Mouse (Mus musculus): ENCODE measurements around the gene Slc12a1. TPM values are rescaled to one million over a fixed set of nuclear protein-coding genes. Genes with fewer than 3 reads are reported as not detected.

The Slc12a1 gene
- polyA plus RNA-seq, 1 experiment from 2014 or later = not detected

DNA sequence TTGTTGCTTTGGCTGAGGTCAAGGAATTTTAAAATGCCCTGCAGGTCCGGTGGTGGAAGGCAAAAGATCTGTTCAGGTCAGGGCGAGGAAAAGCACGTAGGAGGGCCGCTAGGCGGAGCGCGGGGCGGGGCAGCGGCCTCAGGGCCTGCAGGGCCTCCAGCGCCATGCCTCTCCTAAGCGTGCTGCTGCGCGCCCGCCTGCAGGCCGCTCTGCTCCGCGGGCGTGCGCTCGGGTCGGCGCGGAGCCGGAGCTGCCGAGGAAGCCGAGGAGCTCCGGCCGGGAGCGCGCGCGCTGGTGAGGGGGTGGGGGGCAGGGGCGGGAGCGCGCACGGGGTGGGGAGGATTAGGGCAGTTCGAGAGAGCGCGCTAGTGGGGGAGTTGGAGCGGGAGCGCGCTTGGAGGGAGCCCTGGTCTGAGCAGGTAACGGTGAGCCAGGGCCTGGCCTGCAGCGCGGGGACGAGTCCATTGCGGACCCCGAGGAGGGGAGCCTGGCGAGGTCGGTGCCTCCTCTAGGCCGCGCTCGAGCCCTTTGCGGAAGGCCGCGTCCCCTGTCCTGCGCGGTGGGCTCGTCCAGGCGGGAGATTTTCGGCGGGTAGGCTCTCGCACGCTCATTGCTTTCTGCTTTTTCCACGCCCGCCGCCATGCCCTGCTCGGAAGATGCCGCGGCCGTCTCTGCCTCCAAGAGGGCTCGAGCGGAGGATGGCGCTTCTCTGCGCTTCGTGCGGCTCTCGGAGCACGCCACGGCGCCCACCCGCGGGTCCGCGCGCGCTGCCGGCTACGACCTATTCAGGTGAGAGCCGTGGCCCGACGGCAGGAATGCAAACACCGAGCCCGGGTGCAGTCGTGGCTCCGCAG is 95.0 kb downstream of the Slc12a1 start, which contains the start of gene Dut:
TSS of gene Dut (plus strand) at position 83 of the 854 bp plus-strand sequence.
- H3K36me3 ChIP-seq = peaks cover 6% of the 10 kb centered on the region; the same call in 1 of the 2 replicates
- WGBS = 1% methylated on average over 96 of the region's 96 CpGs
- ATAC-seq (ENCODE audit: insufficient read depth, low FRiP score, low read depth) = peak; percentile 100
- peaks cover 10% of the 10 kb centered on the region; the same call in 1 of the 2 replicates for H3K4me1 ChIP-seq
- peak within 1 kb of the TSS; percentile 76 for H3K4me3 ChIP-seq (replicated peaks)
- H3K9ac ChIP-seq = peak within 1 kb of the TSS; percentile 82
- H3K27me3 ChIP-seq (replicated peaks) = no peaks in the 10 kb centered on the region
- H3K9me3 ChIP-seq = no peaks in the 10 kb centered on the region
- peak within 1 kb of the TSS; percentile 71 for H3K4me2 ChIP-seq
- peak within 1 kb of the TSS; percentile 95 for H3K27ac ChIP-seq

DNA sequence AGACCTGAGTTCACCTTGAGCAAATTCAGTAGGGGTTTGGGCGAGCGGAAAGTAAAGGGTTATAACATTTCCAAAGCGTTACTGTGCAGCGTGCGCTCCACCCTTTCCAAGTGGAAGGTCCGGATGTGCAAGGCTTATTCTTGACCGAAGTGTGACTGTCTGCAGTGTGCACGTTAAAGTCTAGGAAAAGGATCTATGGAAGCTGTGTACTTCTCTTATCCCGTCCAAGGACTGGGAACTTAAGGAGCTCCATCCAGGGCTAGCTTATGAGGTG is 95.6 kb downstream of the Slc12a1 start:
- Histone ChIP-seq H3K27ac (peak overlapping the region; percentile 95), H3K9ac (peak overlapping the region; percentile 82), H3K27me3 (replicated peaks) (no peaks in the 10 kb centered on the region), H3K9me3 (no peaks in the 10 kb centered on the region), H3K4me1 (peaks cover 10% of the 10 kb centered on the region; the same call in 1 of the 2 replicates), H3K36me3 (peaks cover 6% of the 10 kb centered on the region; the same call in 1 of the 2 replicates), H3K4me3 (replicated peaks) (peak overlapping the region; percentile 76), H3K4me2 (peak overlapping the region; percentile 71)
- ATAC-seq (ENCODE audit: insufficient read depth, low FRiP score, low read depth) = peak; percentile 12
- under 1% methylated on average over 9 of the region's 9 CpGs for WGBS

DNA sequence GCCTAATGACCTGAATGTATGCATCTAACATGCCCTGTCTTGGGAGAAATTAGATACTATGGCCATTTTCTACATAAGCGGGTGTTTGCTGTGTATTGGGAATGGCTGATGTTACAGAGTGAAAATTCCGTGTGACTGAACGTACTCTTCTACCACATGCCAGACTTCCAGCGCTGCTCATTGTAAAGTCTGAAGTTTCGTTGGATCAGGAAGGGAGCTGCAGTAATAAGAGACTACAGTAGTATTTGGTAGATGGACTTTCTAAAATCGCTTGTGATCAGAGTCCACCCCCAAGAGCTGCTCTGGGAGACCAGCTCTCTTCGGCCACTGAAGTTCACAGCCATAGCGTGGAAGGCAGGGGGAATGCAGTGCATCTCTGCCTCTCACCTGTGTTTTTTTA is 96.0 kb downstream of the Slc12a1 start:
- peaks cover 10% of the 10 kb centered on the region; the same call in 1 of the 2 replicates for H3K4me1 ChIP-seq
- peak overlapping the region; percentile 95 for H3K27ac ChIP-seq
- H3K4me3 ChIP-seq (replicated peaks) = peak overlapping the region; percentile 76
- H3K9ac ChIP-seq = peak overlapping the region; percentile 82
- peak overlapping the region; percentile 71 for H3K4me2 ChIP-seq
- under 1% methylated on average over 8 of the region's 8 CpGs for WGBS
- H3K36me3 ChIP-seq = peaks cover 7% of the 10 kb centered on the region
- H3K9me3 ChIP-seq = no peaks in the 10 kb centered on the region
- no peak for ATAC-seq (ENCODE audit: insufficient read depth, low FRiP score, low read depth)
- H3K27me3 ChIP-seq (replicated peaks) = no peaks in the 10 kb centered on the region

DNA sequence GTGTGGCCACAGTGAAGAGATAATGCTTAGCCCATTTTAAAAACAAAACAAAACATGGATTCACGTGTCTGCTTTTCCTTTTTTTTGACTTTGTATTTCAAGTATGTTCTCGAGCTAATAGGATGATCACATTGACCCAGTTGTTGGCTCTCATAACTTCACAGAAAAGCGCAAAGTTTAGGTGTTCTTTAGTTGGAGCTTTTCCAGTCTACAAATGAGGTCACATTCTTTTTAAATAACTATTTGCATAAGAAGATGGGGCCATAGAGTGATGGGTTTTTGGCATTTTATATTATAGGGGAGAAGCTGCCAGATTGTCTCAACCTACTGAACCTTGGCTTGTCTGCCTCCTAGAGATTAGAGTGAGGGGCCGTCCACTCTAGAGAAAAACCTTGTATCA is 97.0 kb downstream of the Slc12a1 start:
- no peak overlapping the region for H3K27ac ChIP-seq
- ATAC-seq (ENCODE audit: insufficient read depth, low FRiP score, low read depth) = no peak
- no peaks in the 10 kb centered on the region for H3K9me3 ChIP-seq
- H3K27me3 ChIP-seq (replicated peaks) = no peaks in the 10 kb centered on the region
- H3K9ac ChIP-seq = no peak overlapping the region
- peaks cover 18% of the 10 kb centered on the region for H3K36me3 ChIP-seq
- WGBS = 60% methylated on average over 4 of the region's 4 CpGs
- peak overlapping the region; percentile 71 for H3K4me2 ChIP-seq
- H3K4me3 ChIP-seq (replicated peaks) = no peak overlapping the region
- H3K4me1 ChIP-seq = peaks cover 10% of the 10 kb centered on the region; the same call in 1 of the 2 replicates

DNA sequence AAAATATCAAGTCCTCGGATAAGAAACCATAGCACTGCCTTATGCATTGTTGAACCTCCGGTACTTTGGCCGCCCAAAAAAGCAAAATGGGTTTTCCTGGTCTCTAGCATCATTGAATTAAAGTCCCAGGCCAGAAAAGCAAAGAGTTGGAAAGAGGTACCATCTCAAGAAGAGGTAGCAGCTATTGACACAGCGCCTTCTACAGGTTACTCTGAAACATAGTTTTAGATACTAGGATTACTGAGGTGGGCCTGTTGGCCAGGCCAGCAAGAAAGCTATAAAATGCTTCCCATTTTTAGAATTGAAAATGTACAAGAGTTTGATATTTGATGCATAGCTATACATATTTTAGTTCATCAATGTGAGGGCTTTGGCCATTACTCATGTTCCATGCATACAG is 97.6 kb downstream of the Slc12a1 start:
- no peak overlapping the region for H3K27ac ChIP-seq
- ATAC-seq (ENCODE audit: insufficient read depth, low FRiP score, low read depth) = no peak
- H3K9ac ChIP-seq = no peak overlapping the region
- no peak overlapping the region for H3K4me3 ChIP-seq (replicated peaks)
- 91% methylated on average over 4 of the region's 4 CpGs for WGBS
- H3K27me3 ChIP-seq (replicated peaks) = no peaks in the 10 kb centered on the region
- no peak overlapping the region for H3K4me2 ChIP-seq
- H3K9me3 ChIP-seq = no peaks in the 10 kb centered on the region
- peaks cover 22% of the 10 kb centered on the region for H3K36me3 ChIP-seq
- H3K4me1 ChIP-seq = peaks cover 10% of the 10 kb centered on the region; the same call in 1 of the 2 replicates

DNA sequence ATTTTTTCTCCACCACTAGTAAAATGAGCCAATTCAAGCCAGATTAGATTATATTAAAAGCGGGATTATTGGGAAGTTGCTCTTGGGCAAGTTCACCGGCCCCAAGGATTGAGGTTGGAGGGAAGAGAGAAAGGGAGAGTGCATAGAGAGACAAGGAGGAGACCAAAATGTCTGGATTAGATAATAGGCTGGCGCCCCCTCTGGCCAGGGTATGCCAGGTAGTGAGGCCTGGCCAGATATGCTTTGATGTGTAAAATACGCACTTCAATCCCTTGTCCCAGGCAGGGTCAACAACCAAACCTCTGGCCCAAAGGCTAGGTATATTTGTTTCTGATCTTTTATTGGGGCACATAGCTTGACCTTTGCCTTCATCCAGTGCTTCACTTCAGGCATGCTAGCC is 99.5 kb downstream of the Slc12a1 start:
- Histone ChIP-seq H3K27me3 (replicated peaks) (no peaks in the 10 kb centered on the region), H3K27ac (no peak overlapping the region), H3K36me3 (peaks cover 30% of the 10 kb centered on the region), H3K4me2 (no peak overlapping the region), H3K9ac (no peak overlapping the region), H3K4me1 (peaks cover 4% of the 10 kb centered on the region; the same call in 1 of the 2 replicates), H3K4me3 (replicated peaks) (no peak overlapping the region), H3K9me3 (no peaks in the 10 kb centered on the region)
- ATAC-seq (ENCODE audit: insufficient read depth, low FRiP score, low read depth) = no peak
- 82% methylated on average over 4 of the region's 4 CpGs for WGBS

DNA sequence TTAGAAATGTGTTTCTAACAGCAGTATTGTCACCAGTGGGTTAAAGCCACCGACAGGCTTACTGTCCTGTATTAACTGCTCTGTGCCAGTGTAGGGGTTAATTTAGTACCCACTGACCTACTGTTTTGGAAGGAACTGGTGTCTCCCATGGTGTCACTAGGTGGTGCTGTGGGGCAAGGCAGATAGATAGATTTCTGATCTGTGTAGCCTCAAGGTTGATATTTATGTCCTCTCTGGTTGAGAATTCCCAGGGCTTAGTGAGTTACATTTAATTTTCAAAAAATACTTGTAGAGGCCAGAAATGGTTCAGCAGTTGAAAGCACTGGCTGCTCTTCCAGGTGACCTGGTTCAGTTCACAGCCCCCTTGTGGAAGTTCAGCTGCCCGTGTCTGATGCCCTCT is 100.0 kb downstream of the Slc12a1 start:
- H3K4me2 ChIP-seq = no peak overlapping the region
- H3K27ac ChIP-seq = no peak overlapping the region
- peaks cover 34% of the 10 kb centered on the region for H3K36me3 ChIP-seq
- no peaks in the 10 kb centered on the region for H3K9me3 ChIP-seq
- no peak overlapping the region for H3K9ac ChIP-seq
- no peaks in the 10 kb centered on the region for H3K27me3 ChIP-seq (replicated peaks)
- H3K4me3 ChIP-seq (replicated peaks) = no peak overlapping the region
- WGBS = 62% methylated on average over 2 of the region's 2 CpGs
- peaks cover 4% of the 10 kb centered on the region; the same call in 1 of the 2 replicates for H3K4me1 ChIP-seq
- ATAC-seq (ENCODE audit: insufficient read depth, low FRiP score, low read depth) = no peak

DNA sequence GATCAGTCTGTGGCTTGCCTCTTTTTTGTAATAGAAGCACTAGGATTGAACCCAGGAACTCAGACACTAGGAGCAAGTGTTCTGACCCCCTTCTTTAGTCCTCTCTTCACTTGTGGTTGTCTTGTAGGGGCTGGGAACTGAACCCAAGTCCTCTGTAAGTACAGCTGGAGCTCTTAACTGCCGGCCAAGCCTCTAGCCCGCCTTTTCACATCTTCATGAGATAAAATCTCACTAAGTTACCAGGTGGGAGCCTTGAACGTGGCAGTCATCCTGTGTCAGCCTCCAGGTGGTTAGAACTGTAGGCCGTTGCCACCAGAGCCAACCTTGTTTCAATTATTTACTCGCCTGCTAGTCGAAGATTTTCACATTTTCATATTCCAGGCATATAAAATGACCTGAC is 101.4 kb downstream of the Slc12a1 start:
- H3K4me2 ChIP-seq = no peak overlapping the region
- WGBS = 98% methylated on average over 6 of the region's 6 CpGs
- peaks cover 44% of the 10 kb centered on the region for H3K36me3 ChIP-seq
- peaks cover 1% of the 10 kb centered on the region; the same call in 1 of the 2 replicates for H3K4me1 ChIP-seq
- H3K27me3 ChIP-seq (replicated peaks) = no peaks in the 10 kb centered on the region
- no peak overlapping the region for H3K27ac ChIP-seq
- H3K9me3 ChIP-seq = no peaks in the 10 kb centered on the region
- no peak overlapping the region for H3K4me3 ChIP-seq (replicated peaks)
- H3K9ac ChIP-seq = no peak overlapping the region
- ATAC-seq (ENCODE audit: insufficient read depth, low FRiP score, low read depth) = no peak

DNA sequence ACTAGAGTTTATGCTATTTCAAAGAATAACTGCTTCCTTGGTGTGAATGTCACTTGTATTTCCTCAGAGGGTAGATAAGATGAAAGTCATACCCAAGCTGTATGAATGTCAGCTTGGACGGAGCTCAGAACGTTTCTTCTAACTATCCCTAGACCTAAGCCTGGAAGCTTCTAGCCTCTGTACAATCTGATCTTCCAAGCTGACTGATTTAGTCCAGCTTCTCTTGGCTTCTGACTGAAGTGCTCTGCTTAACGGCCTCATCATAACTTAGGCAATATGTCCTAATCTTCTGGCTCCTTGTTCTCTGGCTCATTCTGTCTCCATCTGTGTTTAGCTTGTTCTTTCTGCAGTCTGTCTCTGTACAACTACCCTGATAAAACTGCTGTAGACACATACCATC is 102.3 kb downstream of the Slc12a1 start:
- H3K27ac ChIP-seq = no peak overlapping the region
- no peaks in the 10 kb centered on the region for H3K4me1 ChIP-seq
- no peaks in the 10 kb centered on the region for H3K9me3 ChIP-seq
- WGBS = 87% methylated on average over 3 of the region's 3 CpGs
- no peak overlapping the region for H3K4me3 ChIP-seq (replicated peaks)
- ATAC-seq (ENCODE audit: insufficient read depth, low FRiP score, low read depth) = no peak
- H3K9ac ChIP-seq = no peak overlapping the region
- H3K36me3 ChIP-seq = peaks cover 44% of the 10 kb centered on the region
- H3K27me3 ChIP-seq (replicated peaks) = no peaks in the 10 kb centered on the region
- H3K4me2 ChIP-seq = no peak overlapping the region

DNA sequence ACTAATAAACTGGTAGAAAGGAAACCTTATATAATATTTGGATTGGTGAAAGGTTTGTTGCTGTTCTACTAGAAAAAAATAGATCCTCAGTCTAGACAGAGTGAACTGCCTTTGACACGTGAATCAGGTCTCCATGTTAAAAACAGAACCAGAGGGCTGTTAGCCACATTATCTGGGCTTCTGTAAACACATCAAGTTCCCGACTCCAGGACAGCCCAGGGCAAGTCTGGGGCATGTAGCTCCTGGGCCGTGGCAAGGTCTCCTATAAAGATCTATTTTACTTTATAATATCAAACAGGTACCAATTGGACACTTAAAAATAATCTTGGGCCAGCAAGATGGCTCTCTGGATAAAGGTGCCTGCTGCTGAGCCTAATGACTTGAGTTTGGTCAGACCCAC is 103.6 kb downstream of the Slc12a1 start:
- no peak overlapping the region for H3K4me3 ChIP-seq (replicated peaks)
- no peak for ATAC-seq (ENCODE audit: insufficient read depth, low FRiP score, low read depth)
- H3K4me1 ChIP-seq = no peaks in the 10 kb centered on the region
- 43% methylated on average over 3 of the region's 3 CpGs for WGBS
- H3K27ac ChIP-seq = no peak overlapping the region
- no peaks in the 10 kb centered on the region for H3K9me3 ChIP-seq
- no peaks in the 10 kb centered on the region for H3K27me3 ChIP-seq (replicated peaks)
- H3K4me2 ChIP-seq = no peak overlapping the region
- peaks cover 44% of the 10 kb centered on the region for H3K36me3 ChIP-seq
- no peak overlapping the region for H3K9ac ChIP-seq

DNA sequence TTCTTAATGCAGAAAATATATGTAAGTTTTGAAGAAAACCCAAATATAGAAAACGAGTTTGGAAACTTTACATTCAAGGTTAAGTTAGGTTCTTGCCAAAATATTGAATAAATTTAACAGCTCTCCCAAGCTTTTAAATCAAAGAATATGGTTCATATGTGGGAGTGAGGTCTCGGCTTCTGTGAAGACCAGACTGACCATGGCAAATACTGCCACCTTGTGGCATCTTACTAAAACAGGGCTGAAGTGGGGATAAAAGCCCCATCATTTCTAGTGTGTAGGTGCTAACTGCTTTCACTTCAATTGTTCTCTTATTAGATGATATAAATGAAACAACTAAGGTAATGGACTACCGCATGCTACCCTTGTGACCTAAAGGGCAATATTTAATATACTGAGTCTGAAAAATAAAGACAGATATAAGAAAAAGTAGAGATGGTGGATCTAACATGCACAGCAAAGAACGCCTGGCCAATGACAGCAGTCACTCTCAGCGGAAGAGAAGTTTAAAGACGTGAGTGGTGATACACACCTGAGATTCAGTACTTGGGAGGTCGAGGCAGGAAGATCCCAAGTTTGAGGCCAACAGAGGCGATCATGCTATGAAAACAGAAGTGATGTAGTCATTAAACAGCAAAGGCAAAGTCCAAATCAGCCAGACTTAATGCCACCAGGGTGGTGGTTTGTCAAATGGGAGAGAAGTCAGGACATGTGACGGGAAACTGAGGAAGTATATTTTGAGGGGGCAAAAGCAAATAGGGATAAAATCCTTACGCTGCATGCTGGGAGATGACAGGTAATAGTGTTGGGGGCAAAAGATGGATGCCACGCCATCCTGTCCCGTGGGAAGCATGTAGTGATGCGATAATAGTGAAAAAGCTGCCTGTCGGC is 107.2 kb downstream of the Slc12a1 start:
- ATAC-seq (ENCODE audit: insufficient read depth, low FRiP score, low read depth) = no peak
- H3K4me1 ChIP-seq = no peaks in the 10 kb centered on the region
- H3K9me3 ChIP-seq = no peaks in the 10 kb centered on the region
- H3K4me2 ChIP-seq = no peak overlapping the region
- H3K27ac ChIP-seq = no peak overlapping the region
- no peak overlapping the region for H3K4me3 ChIP-seq (replicated peaks)
- H3K9ac ChIP-seq = no peak overlapping the region
- WGBS = 83% methylated on average over 14 of the region's 14 CpGs
- no peaks in the 10 kb centered on the region for H3K27me3 ChIP-seq (replicated peaks)
- H3K36me3 ChIP-seq = peaks cover 25% of the 10 kb centered on the region

DNA sequence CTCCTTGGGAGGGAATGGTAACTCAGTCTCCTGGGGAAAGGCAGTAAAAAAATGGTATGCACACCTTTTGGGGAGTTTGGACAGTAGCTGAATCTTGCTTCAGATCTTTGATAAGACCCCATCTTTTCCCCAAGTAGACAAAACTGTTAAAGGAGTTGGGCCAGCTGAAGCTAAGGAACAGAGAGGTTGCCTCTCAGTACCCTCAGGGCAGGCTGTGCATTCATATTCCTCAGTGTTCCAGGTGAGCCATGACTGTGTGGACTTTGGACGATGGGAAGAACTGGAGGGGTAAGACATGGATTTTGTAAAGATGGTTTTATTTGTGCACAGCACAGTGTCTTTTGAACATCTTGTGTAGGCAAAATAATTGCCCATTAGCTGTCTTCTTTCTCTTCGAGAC is 108.0 kb downstream of the Slc12a1 start:
- Histone ChIP-seq H3K4me1 (no peaks in the 10 kb centered on the region), H3K36me3 (peaks cover 22% of the 10 kb centered on the region), H3K4me3 (replicated peaks) (no peak overlapping the region), H3K4me2 (no peak overlapping the region), H3K27me3 (replicated peaks) (no peaks in the 10 kb centered on the region), H3K27ac (no peak overlapping the region), H3K9me3 (no peaks in the 10 kb centered on the region), H3K9ac (no peak overlapping the region)
- WGBS = 70% methylated on average over 2 of the region's 2 CpGs
- no peak for ATAC-seq (ENCODE audit: insufficient read depth, low FRiP score, low read depth)
